Mouse (Mus musculus) liver, embryonic 16.5 days (tissue): ENCODE data around the gene Sh3kbp1. TPM values are rescaled to one million over a fixed set of nuclear protein-coding genes. Genes with fewer than 3 reads are reported as not detected.

Experiments
- ATAC-seq: fragments of 200-750 bp; cut with Nextera tagmentation; 2 replicates; pipeline ENCODE4 v1.8.0; 2017; ENCODE audit warnings: low read depth, mild to moderate bottlenecking, moderate number of reproducible peaks, moderate library complexity
- H3K27ac ChIP-seq: fragments of 300-500 bp; sonication (generic); 2 replicates; pipeline ENCODE4 v1.5.1; 2014; ENCODE audit warnings: mild to moderate bottlenecking, low read length
- H3K27me3 ChIP-seq: fragments of 300-500 bp; sonication (generic); 2 replicates; pipeline ENCODE4 v1.6.1; 2014; ENCODE audit warnings: low read depth, low read length, mixed read lengths; ENCODE audit not compliant: control insufficient read depth, insufficient read depth
- H3K36me3 ChIP-seq: fragments of 300-500 bp; sonication (generic); 2 replicates; pipeline ENCODE4 v1.6.1; 2014; ENCODE audit warnings: mild to moderate bottlenecking; ENCODE audit not compliant: control insufficient read depth, insufficient read depth
- H3K4me1 ChIP-seq: fragments of 300-500 bp; sonication (generic); 2 replicates; pipeline ENCODE4 v1.6.1; 2014; ENCODE audit warnings: low read depth, low read length, mixed read lengths; ENCODE audit not compliant: control insufficient read depth
- H3K4me2 ChIP-seq: fragments of 300-500 bp; sonication (generic); 2 replicates; pipeline ENCODE4 v1.6.1; 2014; ENCODE audit warnings: low read depth, low read length, mixed read lengths
- H3K4me3 ChIP-seq: fragments of 300-500 bp; sonication (generic); 2 replicates; pipeline ENCODE4 v1.5.1; 2014; ENCODE audit warnings: low read depth, mild to moderate bottlenecking, low read length
- H3K9ac ChIP-seq: fragments of 300-500 bp; sonication (generic); 2 replicates; pipeline ENCODE4 v1.6.1; 2014; ENCODE audit warnings: low read depth, low read length
- H3K9me3 ChIP-seq: fragments of 300-500 bp; sonication (generic); replicated peaks from 2 replicates; pipeline ENCODE4 v1.6.1; 2016; ENCODE audit warnings: low read length; ENCODE audit not compliant: control insufficient read depth
- WGBS: fragments of 180-500 bp; shearing (Covaris S2); extraction: QIAGEN DNeasy Blood & Tissue Kit; methylation state at CpG from one replicate; pipeline ENCODE4 v1.1.7; 2014; ENCODE audit not compliant: insufficient replicate concordance; 5-methylcytosine and 5-hydroxymethylcytosine counted together
- polyA plus RNA-seq: library from polyadenylated mRNA; unstranded; fragments of >200 nt; fragmentation: Nextera tagmentation; extraction: Ambion mirVana; gene quantifications from 2 replicates; pipeline ENCODE4 v1.2.1, GENCODE M21; 2015

Sh3kbp1 gene
- polyA plus RNA-seq, 1 experiment from 2014 or later: 10.8 TPM

DNA sequence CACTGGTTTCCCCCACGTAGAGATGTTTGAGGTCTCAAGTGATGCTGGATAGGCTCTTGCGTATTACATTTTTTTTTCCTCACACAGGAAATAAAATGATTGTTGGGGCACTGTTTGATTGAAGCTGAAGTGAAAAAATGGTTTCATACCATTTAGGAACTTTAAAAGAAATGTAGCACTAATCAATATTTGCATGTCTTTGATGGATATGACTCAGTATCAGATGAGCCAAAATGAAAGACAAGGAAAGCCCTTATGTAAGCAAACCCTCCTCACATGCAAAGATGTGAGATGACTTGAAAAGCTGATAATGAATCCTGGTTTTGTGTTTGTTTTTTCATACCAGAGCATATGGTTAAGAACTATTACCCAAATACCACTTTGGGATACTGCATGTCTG, 272.0 kb downstream of the Sh3kbp1 start:
- H3K4me3 ChIP-seq: no peak overlapping the region
- H3K9ac ChIP-seq: no peak overlapping the region
- no peaks in the 10 kb centered on the region for H3K4me1 ChIP-seq
- H3K27me3 ChIP-seq: no peaks in the 10 kb centered on the region
- ATAC-seq: no peak
- H3K9me3 ChIP-seq: no peaks in the 10 kb centered on the region
- no peak overlapping the region for H3K27ac ChIP-seq
- 63% methylated on average over 2 of the region's 2 CpGs for WGBS
- no peak overlapping the region for H3K4me2 ChIP-seq
- no peaks in the 10 kb centered on the region for H3K36me3 ChIP-seq

DNA sequence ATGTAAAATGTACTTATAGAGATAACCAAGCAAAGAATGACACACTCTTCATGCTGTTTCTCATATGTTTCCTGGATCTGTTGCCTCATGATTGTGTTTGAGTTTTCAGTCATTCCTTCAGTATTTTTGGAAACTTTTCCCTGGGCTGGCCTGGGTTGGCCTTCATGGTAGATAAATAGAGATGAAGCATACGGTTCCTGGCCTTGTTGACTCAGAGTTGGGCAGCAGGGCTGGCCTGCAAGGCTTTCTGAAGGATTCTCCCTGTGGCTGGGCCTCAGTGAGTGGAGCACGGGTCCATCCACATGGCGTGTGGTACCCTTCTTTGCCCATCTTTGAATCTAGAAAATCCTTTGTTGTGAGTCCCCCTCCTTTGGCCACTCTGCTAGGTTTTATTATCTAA, 276.3 kb downstream of the Sh3kbp1 start:
- Histone ChIP-seq H3K9me3 (no peaks in the 10 kb centered on the region), H3K4me1 (no peaks in the 10 kb centered on the region), H3K27me3 (no peaks in the 10 kb centered on the region; the same call in 1 of the 2 replicates), H3K4me3 (no peak overlapping the region), H3K27ac (no peak overlapping the region), H3K36me3 (no peaks in the 10 kb centered on the region), H3K4me2 (no peak overlapping the region), H3K9ac (no peak overlapping the region)
- ATAC-seq: no peak
- WGBS: 56% methylated on average over 3 of the region's 3 CpGs

DNA sequence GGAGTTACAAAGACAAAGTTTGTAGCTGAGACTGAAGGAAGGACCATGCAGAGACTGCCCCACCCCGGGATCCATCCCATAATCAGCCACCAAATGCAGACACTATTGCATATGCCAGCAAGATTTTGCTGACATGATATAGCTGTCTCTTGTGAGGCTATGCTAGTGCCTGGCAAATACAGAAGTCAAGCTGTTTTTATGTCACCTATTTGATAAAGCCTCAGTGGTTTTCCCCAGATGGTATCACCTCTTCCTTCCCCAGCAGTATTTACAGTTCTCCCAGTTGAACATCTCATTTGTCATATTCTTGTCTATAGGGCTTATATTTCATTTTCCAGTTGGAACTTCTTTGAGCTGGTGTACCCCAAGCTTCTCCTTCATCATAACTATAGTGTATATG, 280.6 kb downstream of the Sh3kbp1 start:
- 28% methylated on average over 1 of the region's 1 CpGs for WGBS
- H3K4me3 ChIP-seq: no peak overlapping the region
- no peaks in the 10 kb centered on the region for H3K4me1 ChIP-seq
- H3K36me3 ChIP-seq: no peaks in the 10 kb centered on the region
- H3K9ac ChIP-seq: no peak overlapping the region
- H3K27ac ChIP-seq: no peak overlapping the region
- no peaks in the 10 kb centered on the region for H3K9me3 ChIP-seq
- no peak for ATAC-seq
- no peaks in the 10 kb centered on the region; the same call in 1 of the 2 replicates for H3K27me3 ChIP-seq
- no peak overlapping the region for H3K4me2 ChIP-seq

DNA sequence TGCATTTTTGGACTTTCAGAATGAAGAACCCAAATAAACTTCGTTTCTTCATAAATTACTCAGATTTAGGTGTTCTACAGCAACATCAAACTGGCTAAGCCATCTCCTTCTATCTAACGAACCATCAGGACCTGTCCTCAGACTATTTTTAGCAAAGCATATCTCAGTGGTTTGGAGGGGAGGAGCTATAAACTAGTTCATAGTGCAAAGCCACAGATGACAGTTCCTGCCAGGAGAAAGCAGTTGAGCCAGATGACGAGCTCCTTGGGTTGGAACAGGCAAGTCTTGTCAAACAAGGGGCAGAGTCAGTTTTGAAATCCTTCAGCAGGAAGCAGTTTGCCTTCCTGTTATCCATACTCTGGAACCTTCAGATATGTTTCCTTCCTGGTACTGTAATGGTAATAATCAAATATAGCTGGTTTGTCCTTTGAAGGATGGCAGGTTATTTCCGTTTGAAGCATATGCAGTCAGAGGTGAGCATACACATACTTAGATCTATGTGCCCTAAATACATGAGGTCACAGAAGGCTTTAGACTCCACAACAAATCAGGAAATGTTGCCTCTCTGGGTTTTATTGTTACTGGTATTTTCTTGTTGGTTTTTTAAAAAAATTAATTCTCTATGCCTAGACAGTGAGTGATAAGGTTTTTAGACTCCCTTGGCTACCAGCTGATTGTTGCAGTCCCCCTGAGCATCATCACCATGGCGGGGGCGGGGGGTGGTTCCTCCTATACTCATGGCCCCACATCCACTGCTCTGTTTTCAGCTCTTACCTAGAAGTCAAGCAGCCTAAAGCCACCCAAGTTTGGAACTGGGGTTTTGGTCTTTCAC, 282.6 kb downstream of the Sh3kbp1 start:
- WGBS: 34% methylated on average over 6 of the region's 6 CpGs
- no peaks in the 10 kb centered on the region for H3K9me3 ChIP-seq
- no peaks in the 10 kb centered on the region for H3K4me1 ChIP-seq
- ATAC-seq: no peak
- no peak overlapping the region for H3K4me3 ChIP-seq
- H3K9ac ChIP-seq: no peak overlapping the region
- no peaks in the 10 kb centered on the region; the same call in 1 of the 2 replicates for H3K27me3 ChIP-seq
- H3K4me2 ChIP-seq: no peak overlapping the region
- H3K27ac ChIP-seq: no peak overlapping the region
- no peaks in the 10 kb centered on the region for H3K36me3 ChIP-seq

DNA sequence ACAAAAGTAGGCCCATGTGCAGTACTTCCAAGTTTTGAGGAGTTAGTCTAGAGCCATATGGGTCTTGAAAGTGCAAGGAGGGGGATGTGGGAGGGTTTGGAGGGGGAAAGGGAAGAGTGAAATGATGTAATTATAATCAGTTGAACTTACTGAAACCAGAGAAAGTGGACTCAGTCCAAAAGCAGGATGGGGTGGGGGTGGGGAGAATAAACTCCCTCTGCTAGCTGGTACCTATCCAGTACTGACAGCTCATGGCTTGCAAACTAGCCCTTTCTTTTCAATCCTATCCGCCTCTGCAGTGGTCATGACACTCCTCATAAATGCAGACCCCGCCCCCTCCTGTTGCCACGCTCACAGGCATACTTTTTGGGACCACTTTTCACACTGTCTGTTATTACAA, 283.5 kb downstream of the Sh3kbp1 start:
- no peak for ATAC-seq
- H3K9ac ChIP-seq: no peak overlapping the region
- H3K27ac ChIP-seq: no peak overlapping the region
- no peaks in the 10 kb centered on the region for H3K9me3 ChIP-seq
- no peaks in the 10 kb centered on the region; the same call in 1 of the 2 replicates for H3K27me3 ChIP-seq
- no peaks in the 10 kb centered on the region for H3K36me3 ChIP-seq
- no peaks in the 10 kb centered on the region for H3K4me1 ChIP-seq
- H3K4me2 ChIP-seq: no peak overlapping the region
- 57% methylated on average over 3 of the region's 3 CpGs for WGBS
- no peak overlapping the region for H3K4me3 ChIP-seq

DNA sequence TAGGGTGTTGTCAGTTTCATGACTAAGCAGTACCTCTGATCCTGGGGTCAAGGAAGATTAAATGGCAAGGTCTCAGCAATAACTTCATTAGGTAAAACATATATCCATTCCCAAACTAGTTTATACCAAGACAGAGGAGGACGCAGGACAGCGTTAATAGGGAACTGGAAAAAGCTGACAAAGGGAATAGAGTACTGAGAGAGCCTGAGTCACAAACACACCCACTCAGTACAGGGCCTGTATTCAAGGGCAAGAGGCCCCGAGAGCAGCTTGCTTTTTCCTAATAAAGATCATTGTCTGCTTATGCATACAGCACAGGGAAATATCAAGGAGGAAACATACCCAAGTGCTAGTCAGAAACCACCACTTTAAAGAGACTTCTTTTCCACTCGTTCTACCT, 284.5 kb downstream of the Sh3kbp1 start:
- no peak overlapping the region for H3K9ac ChIP-seq
- H3K4me3 ChIP-seq: no peak overlapping the region
- no peaks in the 10 kb centered on the region for H3K27me3 ChIP-seq
- no peaks in the 10 kb centered on the region for H3K4me1 ChIP-seq
- no peak overlapping the region for H3K27ac ChIP-seq
- no peaks in the 10 kb centered on the region for H3K36me3 ChIP-seq
- no peak overlapping the region for H3K4me2 ChIP-seq
- no peak for ATAC-seq
- WGBS: 58% methylated on average over 4 of the region's 4 CpGs
- no peaks in the 10 kb centered on the region for H3K9me3 ChIP-seq

DNA sequence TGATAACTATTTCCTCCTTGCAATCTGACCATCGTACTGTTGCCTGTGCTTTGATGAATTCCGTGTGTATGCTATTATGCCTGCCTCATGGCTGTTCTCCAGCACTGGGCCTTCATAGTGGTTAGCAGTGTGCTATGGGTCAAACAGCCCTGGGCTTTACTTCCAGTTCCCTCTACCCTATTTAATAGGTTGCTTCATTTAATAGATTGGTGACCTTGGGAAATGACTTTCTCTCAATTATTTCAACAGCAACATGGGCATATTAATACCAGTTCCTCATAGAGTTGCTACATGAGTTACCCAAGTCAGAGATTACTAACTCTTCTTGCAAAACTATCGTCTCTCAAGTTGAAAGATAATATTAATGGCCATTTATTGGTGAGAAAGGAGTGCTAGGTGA, 285.0 kb downstream of the Sh3kbp1 start:
- no peaks in the 10 kb centered on the region for H3K9me3 ChIP-seq
- whole genome bisulfite sequencing: 52% methylated on average over 3 of the region's 3 CpGs
- no peak for ATAC-seq

DNA sequence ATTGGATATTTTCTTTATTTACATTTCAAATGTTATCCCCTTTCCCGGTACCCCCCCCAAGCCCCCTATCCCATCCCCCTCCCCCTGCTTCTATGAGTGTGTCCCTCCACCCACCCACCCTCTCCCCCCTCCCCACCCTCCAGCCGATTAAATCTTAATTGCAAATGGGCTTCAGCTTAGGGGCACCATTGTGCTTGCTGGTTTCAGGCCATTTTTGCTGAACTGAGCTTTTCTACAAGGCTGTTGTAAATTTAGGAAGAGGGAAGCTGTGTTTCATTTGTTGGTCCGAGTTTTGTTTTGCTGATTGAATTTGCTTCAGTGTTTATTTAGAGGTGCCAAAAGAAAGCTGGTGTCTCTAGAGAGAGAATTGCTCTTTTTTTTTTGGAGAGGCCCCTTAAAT, 286.4 kb downstream of the Sh3kbp1 start:
- no peak overlapping the region for H3K4me3 ChIP-seq
- no peak overlapping the region for H3K9ac ChIP-seq
- WGBS: 62% methylated on average over 3 of the region's 3 CpGs
- no peak overlapping the region for H3K4me2 ChIP-seq
- no peaks in the 10 kb centered on the region for H3K9me3 ChIP-seq
- H3K27ac ChIP-seq: no peak overlapping the region
- no peak for ATAC-seq
- no peaks in the 10 kb centered on the region for H3K4me1 ChIP-seq
- no peaks in the 10 kb centered on the region for H3K27me3 ChIP-seq
- H3K36me3 ChIP-seq: no peaks in the 10 kb centered on the region

More for the DNA sequence above, 285.0 kb downstream of the Sh3kbp1 start:
- H3K27me3 ChIP-seq: no peaks in the 10 kb centered on the region
- no peak overlapping the region for H3K27ac ChIP-seq
- H3K4me2 ChIP-seq: no peak overlapping the region
- no peak overlapping the region for H3K9ac ChIP-seq
- H3K4me1 ChIP-seq: no peaks in the 10 kb centered on the region
- H3K4me3 ChIP-seq: no peak overlapping the region
- no peaks in the 10 kb centered on the region for H3K36me3 ChIP-seq

DNA sequence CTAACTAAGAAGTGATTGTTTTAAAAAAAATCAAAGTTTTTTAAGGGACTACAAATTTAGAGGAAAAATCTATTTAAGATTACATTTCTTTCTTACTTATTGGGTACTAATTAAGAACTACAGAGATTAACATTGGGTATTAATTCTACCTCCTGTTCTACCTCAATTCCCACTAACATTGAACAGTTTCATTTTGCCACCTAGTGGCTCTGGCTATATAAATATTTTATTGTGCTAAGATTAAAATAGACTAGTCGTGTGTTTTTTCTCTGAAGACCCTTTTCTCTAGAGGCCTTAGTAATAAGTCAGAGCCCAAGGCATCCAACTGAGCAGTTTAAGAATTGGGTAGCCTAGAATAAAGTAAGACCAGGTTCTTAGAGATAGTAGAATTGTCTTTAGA, 288.1 kb downstream of the Sh3kbp1 start:
- WGBS: 41% methylated on average over 1 of the region's 1 CpGs
- Histone ChIP-seq H3K36me3 (no peaks in the 10 kb centered on the region), H3K4me2 (no peak overlapping the region), H3K4me1 (no peaks in the 10 kb centered on the region), H3K27ac (no peak overlapping the region), H3K9ac (no peak overlapping the region), H3K27me3 (no peaks in the 10 kb centered on the region), H3K9me3 (no peaks in the 10 kb centered on the region), H3K4me3 (no peak overlapping the region)
- ATAC-seq: no peak
